Mouse (Mus musculus) erythroblast, embryonic 14.5 days (primary cell): ENCODE results near the gene Hck. TPM values are rescaled to one million over a fixed set of nuclear protein-coding genes. Genes with fewer than 3 reads are reported as not detected.
A peak's percentile ranks its signal among the peaks of the same experiment; 100 is the strongest.

Experiments
- H3K27me3 ChIP-seq: 2 replicates; pipeline ENCODE4 v1.6.1; 2012; ENCODE audit warnings: inconsistent platforms; ENCODE audit not compliant: control insufficient read depth
- H3K36me3 ChIP-seq: 2 replicates; pipeline ENCODE4 v1.6.1; 2012; ENCODE audit warnings: mild to moderate bottlenecking, inconsistent platforms; ENCODE audit not compliant: control insufficient read depth
- H3K4me1 ChIP-seq: 2 replicates; pipeline ENCODE4 v1.6.1; 2012; ENCODE audit warnings: inconsistent platforms; ENCODE audit not compliant: control insufficient read depth
- H3K4me3 ChIP-seq: replicated peaks from 2 replicates; pipeline ENCODE3; 2012; ENCODE audit warnings: moderate library complexity, mild to moderate bottlenecking, inconsistent platforms
- H3K9me3 ChIP-seq: 2 replicates; pipeline ENCODE4 v1.6.1; 2012; ENCODE audit warnings: low read length, inconsistent platforms, mixed read lengths; ENCODE audit not compliant: control insufficient read depth
- GATA1 ChIP-seq: IDR thresholded peaks from 2 replicates; pipeline ENCODE4 v1.6.1; 2012; ENCODE audit warnings: low read length, inconsistent platforms, mixed read lengths
- TAL1 ChIP-seq: IDR thresholded peaks from 3 replicates; pipeline ENCODE4 v1.6.1; 2012; ENCODE audit warnings: low read length, inconsistent platforms, mixed read lengths
- polyA plus RNA-seq: library from polyadenylated mRNA; stranded (reverse); fragments of >175 nt; gene quantifications from 2 replicates; pipeline ENCODE4 v1.2.3, GENCODE M21; 2012

The Hck gene
- polyA plus RNA-seq, 1 experiment = 0.13 TPM

DNA sequence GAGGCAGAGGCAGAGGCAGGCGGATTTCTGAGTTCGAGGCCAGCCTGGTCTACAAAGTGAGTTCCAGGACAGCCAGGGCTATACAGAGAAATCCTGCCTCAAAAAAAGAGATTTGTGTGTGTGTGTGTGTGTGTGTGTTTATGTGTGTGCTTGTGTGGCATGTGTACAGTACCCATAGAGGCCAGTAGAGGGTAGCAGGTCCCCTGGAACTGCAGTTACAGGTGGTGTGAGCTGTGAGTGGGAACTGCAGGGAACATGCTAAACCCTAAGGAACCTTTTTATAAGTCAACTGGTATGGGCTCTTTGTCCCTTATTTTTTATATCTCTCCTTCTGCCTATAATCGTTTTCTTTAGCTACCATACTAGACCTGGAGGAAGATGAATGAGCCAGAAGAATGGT is 49.0 kb downstream of the Hck start:
- Histone ChIP-seq H3K27me3 (peaks cover 38% of the 10 kb centered on the region), H3K4me1 (peaks cover 18% of the 10 kb centered on the region), H3K4me3 (no peak overlapping the region), H3K36me3 (no peaks in the 10 kb centered on the region), H3K9me3 (no peaks in the 10 kb centered on the region)
- TF ChIP-seq TAL1 = no peak

DNA sequence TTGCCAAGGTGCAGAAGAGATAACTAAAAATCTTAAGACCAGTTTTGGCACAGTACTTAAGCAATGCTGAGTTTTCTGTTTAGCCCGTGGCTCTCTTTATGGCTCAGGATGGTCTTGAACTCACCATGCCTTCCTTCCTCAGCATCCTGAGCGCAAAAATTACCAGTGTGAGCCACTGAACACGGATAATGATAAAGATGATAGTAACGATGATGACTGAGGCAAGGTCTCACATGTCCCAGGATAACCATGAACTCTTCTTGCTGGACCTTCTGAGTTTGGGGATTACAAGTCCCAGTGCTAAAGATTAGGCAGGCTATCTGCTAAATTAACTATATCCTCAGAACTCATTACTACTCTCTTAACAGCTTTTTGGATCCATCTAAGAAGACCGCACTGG is 51.9 kb downstream of the Hck start:
- TF ChIP-seq TAL1 = no peak
- TF ChIP-seq GATA1 = no peak
- Histone ChIP-seq H3K4me3 (no peak overlapping the region), H3K27me3 (peaks cover 14% of the 10 kb centered on the region), H3K36me3 (peaks cover 15% of the 10 kb centered on the region), H3K9me3 (no peaks in the 10 kb centered on the region), H3K4me1 (peaks cover 38% of the 10 kb centered on the region)

DNA sequence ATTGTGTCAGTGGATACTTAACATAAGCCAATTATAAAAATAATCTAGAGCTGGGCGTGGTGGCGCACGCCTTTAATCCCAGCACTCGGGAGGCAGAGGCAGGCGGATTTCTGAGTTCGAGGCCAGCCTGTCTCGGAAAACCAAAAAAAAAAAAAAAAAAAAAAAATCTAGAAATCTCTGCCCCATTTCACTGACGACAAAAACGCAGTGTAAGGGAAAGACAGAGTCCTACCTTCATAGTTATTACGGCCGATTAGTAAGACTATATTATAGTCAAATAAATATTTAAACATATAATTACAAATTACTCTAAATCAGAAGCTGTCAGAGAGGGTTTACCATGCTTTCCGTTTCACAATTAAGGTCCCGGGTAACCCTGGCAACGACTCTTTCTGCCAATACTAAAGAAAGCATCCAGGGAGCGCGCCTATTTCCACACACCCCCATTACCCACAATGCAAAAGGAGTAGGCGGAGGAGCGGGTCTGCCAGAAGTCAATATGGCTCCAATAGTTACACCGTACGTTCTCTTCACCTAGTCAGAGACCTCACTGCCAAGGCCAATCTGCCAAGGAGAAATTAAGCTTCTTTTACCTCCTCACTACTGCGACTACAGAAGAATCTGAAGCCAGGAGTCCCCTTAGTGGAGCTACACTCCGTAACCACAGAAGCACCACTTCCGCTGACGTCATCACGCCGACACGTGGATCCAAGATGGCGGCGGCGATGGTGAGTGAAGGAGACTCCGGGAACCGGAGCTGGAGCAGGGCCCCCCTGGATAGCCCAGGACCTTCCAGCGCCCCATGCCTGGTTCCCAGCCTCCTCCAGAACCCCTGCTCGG is 52.8 kb downstream of the Hck start, which contains the start of gene Tm9sf4:
Tm9sf4 (plus strand) TSS at position 460 of the 840 bp plus-strand sequence.
- TF ChIP-seq GATA1 (no peak), TAL1 (no peak)
- Histone ChIP-seq H3K36me3 (peaks cover 18% of the 10 kb centered on the region), H3K4me3 (peak within 1 kb of the TSS; percentile 97), H3K27me3 (peaks cover 9% of the 10 kb centered on the region), H3K4me1 (peaks cover 38% of the 10 kb centered on the region), H3K9me3 (no peaks in the 10 kb centered on the region)

DNA sequence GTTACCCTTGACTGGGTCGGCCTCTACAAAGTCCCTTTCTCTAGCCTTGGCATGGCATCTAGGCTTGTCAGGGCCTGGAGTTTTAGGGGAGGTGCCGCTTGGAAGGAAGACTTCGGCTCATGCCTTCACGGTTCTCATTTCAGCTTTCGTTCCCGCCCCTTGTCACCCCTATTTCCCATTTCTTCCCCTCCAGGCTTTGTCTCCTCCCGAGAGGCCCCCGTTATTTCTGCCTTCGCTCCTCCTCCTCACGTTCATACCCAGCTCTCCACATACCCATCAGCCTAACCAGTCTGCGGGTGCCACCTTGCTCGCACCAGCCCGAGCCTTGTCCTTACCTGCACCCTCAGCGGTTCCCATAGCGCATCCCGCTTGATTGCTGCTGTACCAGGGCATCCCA is 53.4 kb downstream of the Hck start:
- no peaks in the 10 kb centered on the region for H3K9me3 ChIP-seq
- peak overlapping the region; percentile 97 for H3K4me3 ChIP-seq
- H3K27me3 ChIP-seq = peaks cover 4% of the 10 kb centered on the region
- no peak for TF ChIP-seq TAL1
- TF ChIP-seq GATA1 = no peak
- H3K36me3 ChIP-seq = peaks cover 24% of the 10 kb centered on the region
- H3K4me1 ChIP-seq = peaks cover 44% of the 10 kb centered on the region

- Histone ChIP-seq H3K9me3 (no peaks in the 10 kb centered on the region), H3K27me3 (no peaks in the 10 kb centered on the region), H3K4me3 (no peak overlapping the region), H3K4me1 (peaks cover 58% of the 10 kb centered on the region), H3K36me3 (peaks cover 45% of the 10 kb centered on the region)
- TF ChIP-seq GATA1 = no peak
These were observed 58.9 kb downstream of the Hck start for GRCm38 (mm10) chr2:153167136-153167535.

DNA sequence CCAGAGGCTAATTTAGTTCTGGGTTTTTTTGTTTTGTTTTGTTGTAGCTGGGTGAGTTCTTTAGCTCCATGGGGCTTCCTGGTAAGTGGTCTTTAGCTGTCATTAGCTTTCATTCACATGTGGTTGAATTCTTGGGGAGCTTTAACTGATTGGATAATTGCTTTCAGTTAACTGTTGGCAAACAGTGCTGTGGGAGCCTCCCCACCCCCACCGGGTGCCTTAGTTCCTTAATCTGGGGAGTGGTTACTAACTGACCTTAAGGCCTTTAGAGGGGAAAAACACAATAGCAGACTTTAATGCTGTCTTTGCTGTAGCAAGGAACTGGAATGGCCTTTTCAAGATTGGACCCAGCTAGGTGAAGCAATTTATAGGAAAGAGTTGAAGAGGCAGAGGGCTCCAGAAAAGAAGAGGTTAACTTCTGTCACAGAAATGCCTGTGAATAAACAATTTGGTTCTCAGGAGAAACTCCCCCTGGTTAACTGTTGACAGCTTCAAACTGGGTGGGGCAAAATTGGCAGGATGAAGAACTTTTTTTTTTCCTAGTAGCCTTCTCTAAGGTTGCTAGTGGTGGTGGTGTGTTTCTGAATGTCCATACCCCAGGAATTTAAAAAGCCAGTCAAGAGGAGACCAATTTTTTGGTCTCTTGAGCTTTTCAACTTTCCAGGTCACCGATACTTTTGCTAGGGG is 60.0 kb downstream of the Hck start:
- peaks cover 47% of the 10 kb centered on the region for H3K4me1 ChIP-seq
- peaks cover 43% of the 10 kb centered on the region for H3K36me3 ChIP-seq
- no peak overlapping the region for H3K4me3 ChIP-seq
- no peaks in the 10 kb centered on the region for H3K9me3 ChIP-seq
- H3K27me3 ChIP-seq = no peaks in the 10 kb centered on the region
- no peak for TF ChIP-seq GATA1
- no peak for TF ChIP-seq TAL1

- Histone ChIP-seq H3K27me3 (no peaks in the 10 kb centered on the region), H3K9me3 (no peaks in the 10 kb centered on the region), H3K36me3 (peaks cover 32% of the 10 kb centered on the region), H3K4me1 (peaks cover 36% of the 10 kb centered on the region), H3K4me3 (no peak overlapping the region)
- no peak for TF ChIP-seq TAL1
These were observed 62.4 kb downstream of the Hck start for GRCm38 (mm10) chr2:153170490-153171224.

GRCm38 (mm10) chr2:153171966-153172365 is 63.7 kb downstream of the Hck start:
- Histone ChIP-seq H3K36me3 (peaks cover 29% of the 10 kb centered on the region), H3K9me3 (no peaks in the 10 kb centered on the region), H3K4me3 (no peak overlapping the region), H3K4me1 (peaks cover 31% of the 10 kb centered on the region), H3K27me3 (no peaks in the 10 kb centered on the region)
- TF ChIP-seq TAL1 (no peak), GATA1 (no peak)

GRCm38 (mm10) chr2:153175995-153176570 is 67.8 kb downstream of the Hck start:
- Histone ChIP-seq H3K4me1 (peaks cover 9% of the 10 kb centered on the region), H3K9me3 (no peaks in the 10 kb centered on the region), H3K4me3 (no peak overlapping the region), H3K27me3 (no peaks in the 10 kb centered on the region), H3K36me3 (peaks cover 41% of the 10 kb centered on the region)
- TF ChIP-seq GATA1 = no peak
- no peak for TF ChIP-seq TAL1
